Mouse (Mus musculus): ENCODE results near the gene Stra6.

The Stra6 gene

DNA sequence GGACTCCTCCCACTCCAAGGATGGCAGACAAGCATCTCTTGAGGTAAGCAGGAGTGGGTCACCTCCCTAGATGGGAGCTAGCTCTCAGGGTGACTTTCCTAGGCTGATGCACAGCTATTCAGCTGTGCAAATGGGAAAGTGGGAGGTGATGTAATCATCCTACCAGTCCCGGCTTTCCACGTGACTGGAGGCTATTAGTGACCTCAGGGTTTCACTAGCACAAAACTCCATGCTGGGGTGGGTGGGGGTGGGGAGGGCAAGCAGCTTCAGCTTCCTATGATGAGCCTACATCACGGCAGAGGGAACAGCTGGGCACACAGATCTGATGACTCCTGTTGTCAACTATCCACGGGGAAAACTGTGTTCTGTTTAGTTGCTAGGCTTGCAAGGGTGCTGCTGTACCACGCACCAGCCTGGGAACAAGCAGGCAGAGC, 111.2 kb downstream of the Stra6 start:
- no peak for DNase-seq (ENCODE audit: low read depth)

- no peak for DNase-seq (ENCODE audit: low read depth)
Measured at GRCm38 (mm10) chr9:58175745-58176487, 112.3 kb downstream of the Stra6 start.

DNA sequence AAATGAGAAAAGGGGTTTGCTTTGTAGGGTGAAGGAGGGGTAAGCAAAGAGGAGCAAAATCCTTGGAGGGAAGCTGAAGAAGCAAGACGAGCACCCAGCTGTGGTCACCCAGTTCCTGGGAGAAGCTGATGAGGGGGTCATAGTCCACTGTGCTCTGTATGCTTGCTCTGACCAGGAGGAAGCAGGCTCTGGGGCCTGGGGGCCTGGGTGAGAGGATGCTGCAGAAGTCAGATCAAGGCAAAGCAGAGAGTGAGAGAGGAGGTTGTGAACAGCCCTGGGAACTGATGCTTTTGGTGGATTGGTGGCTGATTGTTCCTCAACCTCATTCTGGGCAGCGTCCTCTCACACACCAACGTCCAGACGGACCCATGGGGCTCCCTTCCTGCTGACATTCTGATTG, 113.6 kb downstream of the Stra6 start:
- DNase-seq (ENCODE audit: low read depth), result no peak

DNA sequence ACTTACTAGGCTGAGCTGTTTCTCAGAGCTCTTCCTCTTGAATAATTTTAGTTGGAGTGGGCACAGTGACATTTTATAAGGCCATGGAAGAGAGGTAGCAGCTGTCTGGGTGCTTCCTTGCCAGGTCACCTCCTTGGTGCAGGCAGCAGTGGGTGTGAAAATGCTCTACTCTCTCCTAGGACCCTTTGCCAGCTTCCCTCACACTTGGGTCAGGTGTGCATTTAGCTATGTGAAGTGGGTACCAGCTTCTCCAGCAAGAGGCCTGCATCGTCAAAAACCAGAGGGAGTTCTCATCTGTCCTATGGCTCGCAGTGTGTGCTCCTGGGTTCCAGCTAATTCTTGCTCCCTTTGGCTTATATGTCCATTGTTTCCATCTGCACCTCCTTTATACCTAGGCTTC, 115.8 kb downstream of the Stra6 start:
- DNase-seq (ENCODE audit: low read depth), result no peak

DNA sequence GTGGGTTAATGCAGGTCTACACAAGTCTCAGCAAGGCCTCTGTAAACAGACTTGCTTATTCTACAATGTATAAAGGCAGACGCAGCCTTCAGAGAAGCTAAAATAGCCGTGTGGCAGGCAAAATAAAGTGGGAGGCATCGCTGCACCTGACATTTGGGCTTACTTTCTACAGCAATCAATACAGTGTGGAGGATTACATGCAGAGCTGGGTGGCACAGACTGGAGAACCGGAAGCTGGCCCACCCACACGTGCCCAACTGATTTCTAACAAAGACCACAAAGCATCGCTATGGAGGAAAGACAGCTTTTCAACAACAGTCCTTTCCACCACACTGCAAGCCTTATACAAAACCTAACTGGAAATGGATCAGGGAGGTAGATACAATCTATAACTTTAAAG, 120.9 kb downstream of the Stra6 start:
- no peak for DNase-seq (ENCODE audit: low read depth)

DNA sequence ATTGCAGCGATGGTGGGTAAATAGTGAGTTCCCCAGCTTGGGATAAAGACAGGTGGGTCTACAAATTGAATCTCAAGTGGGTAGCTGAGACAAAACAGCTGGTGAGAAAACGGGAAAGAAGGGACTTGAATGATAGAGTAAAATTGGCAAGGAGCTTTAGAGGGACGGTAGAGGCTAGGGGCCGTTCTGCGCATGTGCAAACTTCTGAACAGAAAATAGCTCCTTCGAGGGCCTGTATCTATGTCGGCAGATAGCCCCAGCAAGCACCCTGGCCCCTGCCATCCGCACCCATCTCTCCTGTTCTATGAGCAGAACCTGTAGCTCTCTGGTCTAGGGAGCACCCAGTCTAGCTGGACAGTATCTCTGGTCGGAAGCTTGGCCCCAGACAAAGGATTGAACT, 130.6 kb downstream of the Stra6 start:
- DNase-seq (ENCODE audit: low read depth), result no peak

- no peak for DNase-seq (ENCODE audit: low read depth)
Measured at GRCm38 (mm10) chr9:58195671-58196070, 132.1 kb downstream of the Stra6 start.

- no peak for DNase-seq (ENCODE audit: low read depth)
Measured at GRCm38 (mm10) chr9:58196141-58196540, 132.6 kb downstream of the Stra6 start.

DNA sequence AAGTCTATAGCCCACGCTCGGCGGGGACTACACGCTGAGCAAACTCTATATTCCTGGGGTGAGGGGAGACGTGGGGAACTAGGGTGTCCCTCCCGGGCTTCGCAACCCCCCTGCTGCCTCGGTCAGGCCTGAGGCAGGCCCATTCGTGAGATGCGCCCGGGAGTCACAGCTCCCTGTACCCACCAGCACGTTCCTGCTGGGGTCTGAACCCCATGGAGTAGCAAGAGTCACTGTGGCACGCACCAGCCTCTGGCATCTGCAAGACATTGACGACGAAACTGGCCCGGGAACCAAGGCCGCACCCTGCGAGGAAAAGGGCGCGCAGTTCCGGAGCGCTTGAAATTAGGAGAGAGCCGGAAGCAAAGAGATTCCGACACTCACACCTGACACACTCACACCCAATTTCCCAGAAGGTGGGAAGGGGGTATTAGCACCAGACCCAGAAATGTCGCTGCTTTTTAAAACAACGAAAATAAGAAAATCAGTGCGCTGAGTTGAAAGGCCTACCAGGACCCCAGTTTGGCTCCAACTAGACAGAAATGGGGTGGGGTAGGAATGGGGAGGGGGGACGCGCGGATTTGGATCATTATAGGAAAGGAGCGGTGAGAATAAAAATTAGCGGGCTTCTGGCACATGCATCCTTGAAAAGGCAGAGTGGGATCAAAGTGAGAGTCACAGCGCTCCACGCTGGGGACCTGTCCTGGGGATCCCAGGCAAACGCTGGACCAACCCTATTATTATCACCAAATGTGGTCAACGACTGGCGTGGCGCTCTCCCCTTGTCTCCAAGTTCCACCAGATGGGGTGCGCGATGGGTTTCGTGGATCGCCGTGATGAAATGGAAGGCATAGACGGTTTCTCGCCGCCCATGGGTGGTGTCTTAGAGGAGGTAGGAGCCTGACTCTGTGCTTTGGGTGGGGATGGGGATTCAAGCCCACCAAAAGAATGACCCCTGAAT, 133.3 kb downstream of the Stra6 start:
- DNase-seq (ENCODE audit: low read depth), result no peak

- no peak for DNase-seq (ENCODE audit: low read depth)
Measured at GRCm38 (mm10) chr9:58197781-58198701, 134.5 kb downstream of the Stra6 start.

DNA sequence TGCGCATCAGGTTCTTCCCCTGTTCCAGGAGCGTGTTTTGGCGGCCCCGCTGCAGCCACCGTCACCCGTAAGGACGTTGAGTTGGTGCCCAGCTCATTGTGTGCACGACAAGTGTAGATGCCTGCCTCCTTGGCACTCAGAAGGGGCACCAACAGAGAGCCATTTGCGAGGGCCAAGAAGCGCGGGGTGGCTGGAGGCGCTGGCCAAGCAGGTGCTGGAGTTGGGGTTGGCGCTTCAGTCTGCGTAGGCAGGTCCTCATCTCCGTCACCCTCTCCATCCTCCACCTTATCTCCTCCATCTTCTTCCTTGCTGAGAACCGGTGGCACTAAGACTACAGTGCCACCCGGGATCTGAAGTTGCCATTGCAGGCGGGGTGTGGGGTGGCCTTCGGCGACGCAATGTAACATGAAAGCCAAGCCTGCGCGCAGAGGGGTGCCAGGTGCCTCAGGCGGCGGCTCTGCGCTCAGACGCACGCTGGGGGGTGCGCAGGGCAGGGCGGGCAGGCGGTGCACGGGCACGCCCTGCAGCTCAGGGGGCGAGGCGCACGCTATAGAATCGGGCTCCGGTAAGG, 135.3 kb downstream of the Stra6 start:
- no peak for DNase-seq (ENCODE audit: low read depth)

DNA sequence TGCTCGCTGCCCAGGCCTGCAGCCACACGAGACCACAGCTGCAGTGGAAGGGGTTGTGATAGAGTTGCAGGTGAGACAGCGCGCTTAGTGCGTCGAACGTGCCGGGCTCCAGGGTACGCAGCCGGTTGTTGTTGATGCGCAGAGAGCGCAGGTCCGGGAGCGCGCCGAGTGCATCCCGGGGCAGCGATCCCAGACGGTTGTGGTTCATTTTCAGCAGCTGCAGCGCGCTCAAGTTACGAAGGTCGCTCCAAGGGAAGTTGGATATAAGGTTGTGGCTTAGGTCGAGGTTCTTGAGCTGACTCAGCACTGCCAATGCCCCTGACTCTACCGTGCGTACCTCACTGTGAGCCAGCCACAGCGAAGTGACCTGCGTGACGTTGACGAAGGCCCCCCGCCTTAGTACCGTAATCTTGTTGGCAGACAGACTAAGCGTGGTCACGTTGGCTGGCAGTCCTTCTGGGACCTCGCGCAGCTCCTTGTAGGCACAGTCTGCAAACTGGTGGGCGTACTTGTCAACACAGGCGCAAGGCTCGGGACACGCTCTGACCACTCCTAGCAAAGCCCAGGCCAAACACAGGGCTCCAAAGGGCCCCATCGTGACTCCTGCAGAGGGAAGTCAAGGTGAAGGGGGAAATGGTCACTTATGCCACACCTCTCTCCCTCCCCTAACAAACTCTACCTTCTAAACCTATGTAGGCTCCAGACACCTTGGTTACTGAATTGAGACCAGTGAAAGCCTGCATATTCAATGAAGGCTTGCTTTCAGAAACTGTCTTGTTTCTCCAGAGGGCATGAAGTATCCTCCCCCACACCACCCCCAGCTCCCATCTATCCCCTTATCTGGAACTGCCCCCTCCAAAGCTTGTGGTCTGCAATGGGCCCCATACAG, 136.0 kb downstream of the Stra6 start:
- DNase-seq (ENCODE audit: low read depth), result no peak

DNA sequence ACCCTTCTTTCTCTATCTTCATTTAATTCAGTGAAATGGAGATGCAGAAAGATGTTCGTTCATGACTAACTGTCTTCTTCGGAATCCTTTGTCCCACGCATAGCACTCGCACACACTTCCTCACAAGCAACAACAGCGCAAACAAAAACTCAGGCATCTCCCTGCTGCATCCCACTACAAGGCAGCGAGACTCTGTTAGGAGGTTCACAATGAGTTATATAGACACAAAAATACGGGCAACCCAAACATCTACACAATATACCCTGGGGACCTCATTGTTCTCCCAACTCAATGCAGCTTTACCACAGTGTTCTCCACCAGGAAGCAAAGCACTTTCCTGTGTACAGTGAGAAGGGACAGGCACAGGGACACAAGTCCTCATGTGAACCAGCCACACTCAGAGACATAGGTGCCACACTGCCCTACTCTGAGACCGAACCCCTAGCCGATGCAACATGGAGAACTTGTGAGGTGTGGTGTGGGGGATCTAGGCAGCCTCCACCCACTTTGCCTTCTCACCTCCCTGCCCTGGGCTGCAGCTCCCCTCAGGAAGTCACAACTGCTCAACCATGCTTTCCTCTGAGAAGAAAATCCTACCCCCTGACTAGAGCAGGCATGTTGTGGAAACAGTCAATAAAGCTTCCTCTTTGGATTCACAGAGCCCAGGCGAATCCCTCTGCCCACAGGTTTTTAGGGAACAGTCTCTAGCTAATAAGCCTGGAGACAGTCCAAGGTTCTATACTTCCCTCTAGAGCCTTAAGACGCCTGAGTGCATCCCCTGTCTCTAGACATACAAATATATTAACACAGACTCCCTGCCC, 136.9 kb downstream of the Stra6 start:
- DNase-seq (ENCODE audit: low read depth), result no peak

GRCm38 (mm10) chr9:58201091-58201842, 137.7 kb downstream of the Stra6 start:
- DNase-seq (ENCODE audit: low read depth), result no peak

DNA sequence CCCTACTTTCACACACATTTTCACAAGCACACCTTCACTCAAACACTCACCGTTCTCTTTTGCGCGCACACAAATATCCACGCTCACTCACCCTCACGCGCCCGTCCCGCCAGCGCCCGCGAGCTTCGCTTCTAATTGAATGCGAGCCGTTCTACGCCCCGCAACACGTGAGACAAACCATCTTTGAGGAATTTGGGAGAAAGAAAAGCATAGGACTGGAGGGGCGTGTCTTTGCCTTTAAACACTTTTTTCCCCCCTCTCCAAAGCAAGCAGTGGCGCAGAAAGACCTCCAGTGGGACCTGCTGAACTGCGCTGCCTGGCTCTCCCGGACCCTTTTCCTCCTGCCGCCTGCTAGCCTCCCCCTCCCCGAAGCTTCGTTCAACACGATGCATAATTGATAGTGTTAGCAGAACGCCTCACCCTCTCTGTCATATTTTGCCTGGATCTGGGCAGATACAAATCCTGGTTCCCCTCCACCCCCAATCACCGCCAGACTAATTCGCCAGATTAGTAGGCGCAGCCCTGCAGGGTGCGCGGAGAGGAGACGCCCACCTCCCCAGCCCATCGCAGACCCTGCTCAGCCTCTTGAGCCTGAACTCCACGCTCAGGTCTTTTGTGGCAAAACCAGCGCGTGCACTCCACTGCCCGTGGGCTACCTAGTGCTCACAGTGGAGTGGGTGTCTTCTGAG, 138.4 kb downstream of the Stra6 start:
- no peak for DNase-seq (ENCODE audit: low read depth)

GRCm38 (mm10) chr9:58202676-58203453, 139.3 kb downstream of the Stra6 start:
- DNase-seq (ENCODE audit: low read depth), result no peak
